Mouse (Mus musculus) lung, adult 2 months (tissue): ENCODE results near the gene Hspbp1.

ENCODE experiments used
- CTCF ChIP-seq: fragments of 200-500 bp; IDR thresholded peaks from 2 replicates; pipeline ENCODE4 v1.5.1; 2011; ENCODE audit warnings: mild to moderate bottlenecking, low read length, control low read depth; ENCODE audit not compliant: insufficient read depth
- POLR2A ChIP-seq: fragments of 200-500 bp; IDR thresholded peaks from 2 replicates; pipeline ENCODE4 v1.6.1; 2011; ENCODE audit warnings: low read depth, mild to moderate bottlenecking, control low read depth, low read length, borderline replicate concordance; ENCODE audit errors: extremely low read depth

DNA sequence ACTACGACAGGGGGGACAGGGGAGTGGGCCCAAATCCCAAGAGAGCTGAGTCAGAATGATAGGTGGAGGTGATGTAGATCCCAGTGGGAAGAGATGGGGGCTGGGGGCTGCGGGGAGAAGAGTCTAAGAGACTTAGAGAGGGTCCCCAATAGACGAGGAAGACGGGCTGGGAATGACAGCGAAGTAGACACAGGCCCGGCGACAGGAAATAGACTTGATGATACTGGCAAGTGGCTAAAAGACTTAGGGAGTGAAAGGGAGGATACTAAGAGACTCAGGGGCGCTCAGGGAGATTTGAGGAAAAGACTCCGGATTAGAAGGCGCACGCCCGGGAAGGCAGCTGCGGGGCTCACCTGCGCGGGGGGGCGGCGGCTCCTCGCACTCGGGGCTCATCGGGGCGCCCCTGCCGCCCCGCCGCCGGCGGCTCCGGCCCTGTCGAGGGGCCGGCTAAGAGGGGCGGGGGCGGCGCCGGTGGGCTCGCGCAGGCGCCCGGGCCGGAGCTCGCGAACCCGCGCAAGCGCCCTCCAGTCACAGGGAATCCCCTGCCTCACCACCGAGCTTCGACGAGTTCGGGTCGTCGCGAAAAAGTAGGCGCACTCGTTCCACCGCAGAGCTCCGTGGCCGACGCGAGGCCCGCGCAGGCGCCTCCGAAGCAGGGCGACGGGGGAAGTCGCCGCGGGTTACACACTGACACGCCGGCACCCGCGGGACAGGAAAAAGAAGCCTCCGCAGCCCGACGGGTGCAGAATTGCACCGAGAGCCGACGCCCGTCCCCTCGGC is 26.6 kb downstream of the Hspbp1 start:
- TF ChIP-seq POLR2A (no peak), CTCF (no peak)
